Mouse (Mus musculus) brain, embryonic 14.5 days (tissue): ENCODE results near the gene Zc3h7b.

Experiments used
- CTCF ChIP-seq: fragments of 200-500 bp; IDR thresholded peaks from 2 replicates; pipeline ENCODE4 v1.5.1; 2012; ENCODE audit warnings: inconsistent platforms, mild to moderate bottlenecking, moderate library complexity, borderline replicate concordance; ENCODE audit not compliant: insufficient read depth, insufficient read length; ENCODE audit errors: extremely low read depth
- POLR2A ChIP-seq: fragments of 200-500 bp; IDR thresholded peaks from 2 replicates; pipeline ENCODE4 v1.6.1; 2012; ENCODE audit warnings: mild to moderate bottlenecking, inconsistent platforms, borderline replicate concordance; ENCODE audit not compliant: poor library complexity, insufficient read depth, insufficient read length, severe bottlenecking; ENCODE audit errors: extremely low read depth

GRCm38 (mm10) chr15:81784762-81785161 is 39.9 kb downstream of the Zc3h7b start:
- peak; percentile 42; the same call in 1 of the 2 replicates for TF ChIP-seq CTCF
- no peak for TF ChIP-seq POLR2A
